Mouse (Mus musculus): ENCODE data around the gene Gga1.
A peak's percentile ranks its signal among the peaks of the same experiment; 100 is the strongest.

The Gga1 gene

DNA sequence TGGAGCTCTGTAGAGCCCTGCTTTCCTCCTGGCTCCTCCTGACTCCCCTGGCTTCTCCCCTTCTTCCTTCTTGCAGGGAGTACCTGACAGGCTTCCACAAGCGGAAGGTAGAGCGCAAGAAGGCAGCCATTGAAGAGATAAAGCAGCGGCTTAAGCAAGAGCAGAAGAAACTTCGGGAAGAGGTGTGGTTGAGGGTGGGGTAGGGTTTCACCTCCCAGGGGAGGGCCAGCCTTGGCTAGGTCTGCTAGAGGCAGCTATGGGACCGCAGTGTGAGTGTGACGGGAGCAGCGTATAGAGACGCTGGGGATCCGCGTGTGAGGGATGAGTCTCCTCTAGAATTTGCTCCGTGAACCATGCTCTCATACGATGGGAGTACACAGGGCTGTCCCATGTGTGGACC lies 59.4 kb downstream of the Gga1 start:
- DNase-seq (ENCODE audit: low read depth, low spot score) = no peak

DNA sequence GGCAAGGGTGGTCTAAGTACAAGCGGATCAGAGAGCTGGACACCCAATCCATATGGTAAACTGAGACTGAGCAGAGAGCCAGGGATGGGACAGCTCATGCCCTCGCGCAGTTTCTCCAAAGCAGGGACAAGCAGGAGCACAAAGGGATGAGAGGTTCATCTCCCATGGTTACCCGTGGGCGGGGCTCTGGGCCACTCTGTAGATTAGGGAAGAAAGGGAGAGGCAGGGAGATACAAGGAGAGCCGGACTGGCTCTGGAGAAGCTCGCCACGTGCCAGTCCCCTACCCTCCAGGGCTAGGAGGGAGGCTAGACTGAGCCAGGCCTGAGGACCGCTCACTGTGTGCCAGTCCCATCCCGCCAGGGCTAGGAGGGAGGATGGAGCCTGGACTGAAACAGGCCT lies 60.3 kb downstream of the Gga1 start:
- DNase-seq (ENCODE audit: low read depth, low spot score) = no peak

DNA sequence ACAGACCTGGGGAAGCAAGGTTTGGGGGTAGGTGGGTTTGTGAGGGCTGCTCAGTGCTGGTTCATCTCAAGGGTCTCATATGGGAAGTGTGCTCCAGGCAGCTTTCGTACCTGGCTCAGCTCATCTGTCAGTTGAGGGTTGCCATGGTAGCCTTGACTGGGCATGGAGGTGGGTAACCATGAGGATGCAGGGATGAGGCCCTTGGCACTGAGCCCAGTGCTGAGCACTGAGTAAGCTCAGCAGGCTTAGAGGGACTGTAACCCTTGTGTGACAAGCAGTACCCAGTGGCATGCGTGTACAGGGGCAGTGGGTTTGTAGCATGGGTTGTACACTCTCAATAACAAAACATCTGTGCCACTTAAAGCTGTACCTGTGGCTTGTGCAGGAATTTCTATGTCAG lies 61.0 kb downstream of the Gga1 start:
- peak; percentile 50 for DNase-seq (ENCODE audit: low read depth, low spot score)

DNA sequence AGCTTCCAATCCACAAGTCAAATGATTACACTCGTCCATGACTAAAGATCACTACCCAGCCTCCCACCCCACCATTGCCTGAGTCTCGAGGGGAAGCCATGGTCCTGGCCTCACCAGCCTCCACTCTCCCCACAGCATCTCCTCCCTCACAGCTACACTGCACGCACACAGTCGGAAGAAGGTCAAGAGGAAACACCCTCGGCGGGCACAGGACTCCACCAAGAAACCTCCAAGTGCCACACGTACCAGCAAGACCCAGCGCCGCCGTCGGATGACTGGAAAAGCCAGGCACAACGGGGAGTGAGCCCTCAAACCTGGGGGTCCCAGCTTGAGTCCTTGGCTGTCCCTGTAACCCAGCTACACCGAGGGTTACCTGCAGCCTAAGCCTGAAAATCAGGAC lies 63.3 kb downstream of the Gga1 start:
- DNase-seq (ENCODE audit: low read depth, low spot score) = no peak

DNA sequence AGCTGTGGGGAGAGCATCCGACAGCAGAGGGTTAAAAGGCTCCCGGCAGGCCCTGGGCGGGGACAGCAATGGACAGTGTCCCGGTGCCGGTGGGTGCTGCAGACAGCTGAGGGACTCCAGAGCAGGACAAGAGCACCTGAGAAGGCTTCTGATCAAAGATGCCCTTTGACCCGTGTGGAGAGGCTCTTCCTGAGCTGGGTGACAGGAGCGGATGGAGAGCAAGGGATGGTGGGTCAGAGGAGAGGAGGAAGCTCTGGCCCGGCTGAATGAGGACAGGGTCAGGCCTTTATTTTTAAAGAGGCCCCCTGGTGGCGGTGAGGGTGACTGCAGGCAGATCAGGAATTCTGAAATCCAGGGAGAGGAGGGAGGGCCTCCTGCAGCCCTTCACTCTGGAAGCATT lies 65.7 kb downstream of the Gga1 start:
- peak; percentile 80 for DNase-seq (ENCODE audit: low read depth, low spot score)
